Mouse (Mus musculus): ENCODE data around the gene Rxfp2.

Gene Rxfp2

GRCm38 (mm10) chr5:150116216-150116905 lies 97.9 kb downstream of the Rxfp2 start:
- no peak for DNase-seq

GRCm38 (mm10) chr5:150116906-150117216 lies 98.4 kb downstream of the Rxfp2 start:
- DNase-seq: peak; percentile 42

DNA sequence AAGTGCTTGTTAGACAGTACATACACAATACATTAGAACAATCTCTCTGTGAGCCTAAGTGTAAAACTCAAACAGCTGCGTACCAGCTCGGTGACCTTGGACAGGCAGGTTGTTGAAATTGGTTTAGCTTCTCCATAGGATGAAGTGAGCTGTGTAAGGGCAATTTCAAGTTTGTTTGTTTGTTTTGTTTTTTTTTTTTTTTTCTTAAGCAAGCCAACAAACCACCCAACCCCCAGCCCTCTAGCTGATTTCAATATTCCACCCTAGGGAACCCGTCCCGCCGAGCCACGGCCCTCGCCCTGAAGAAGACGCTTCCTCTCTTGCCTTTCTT lies 99.6 kb downstream of the Rxfp2 start:
- DNase-seq: no peak

GRCm38 (mm10) chr5:150118455-150119241 lies 100.2 kb downstream of the Rxfp2 start, which contains the start of gene Fry:
Gene Fry, plus strand, starts transcription at chr5:150118645.
- DNase-seq: peak; percentile 97

- no peak for DNase-seq
These were observed 102.2 kb downstream of the Rxfp2 start for GRCm38 (mm10) chr5:150120676-150121075.

DNA sequence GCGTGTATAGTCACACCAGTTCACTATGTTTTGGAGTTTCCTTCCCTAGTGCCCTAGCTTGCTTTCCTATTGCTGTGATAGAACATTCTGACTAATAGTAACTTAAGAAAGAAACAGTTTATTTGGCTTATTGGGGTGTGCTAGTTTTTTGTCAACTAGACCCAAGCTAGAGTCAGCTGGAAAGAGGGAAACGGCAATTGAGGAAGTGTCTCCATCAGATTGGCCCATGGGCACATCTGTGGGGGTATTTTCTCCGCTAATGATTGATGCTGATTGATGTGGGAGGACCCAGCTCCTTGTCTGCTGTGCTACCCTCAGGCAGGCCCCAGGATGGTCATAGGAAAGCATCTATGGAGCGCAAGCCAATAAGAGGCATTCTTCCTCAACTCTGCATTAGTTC lies 103.6 kb downstream of the Rxfp2 start:
- no peak for DNase-seq

GRCm38 (mm10) chr5:150122571-150122970 lies 104.1 kb downstream of the Rxfp2 start:
- no peak for DNase-seq

DNA sequence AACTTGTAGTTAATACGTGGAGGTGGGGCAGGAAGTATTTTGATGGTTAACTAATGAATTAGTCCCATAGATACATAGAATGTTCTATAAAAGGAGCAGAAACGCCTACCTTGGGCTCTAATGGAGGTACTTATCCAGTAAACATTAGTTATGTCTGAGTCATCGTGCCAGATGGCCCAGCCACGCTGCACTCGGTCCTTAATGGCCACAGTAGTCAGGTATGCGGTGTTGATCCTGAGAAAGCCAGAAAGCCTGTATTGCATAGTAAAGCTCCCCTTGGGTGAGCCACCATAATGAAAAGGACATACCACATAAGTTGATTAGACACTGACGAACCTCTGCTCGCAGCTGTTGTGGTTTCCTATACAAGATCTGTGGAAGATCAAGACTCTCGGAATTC lies 107.4 kb downstream of the Rxfp2 start:
- no peak for DNase-seq

- no peak for DNase-seq
These were observed 110.0 kb downstream of the Rxfp2 start for GRCm38 (mm10) chr5:150128432-150128831.

DNA sequence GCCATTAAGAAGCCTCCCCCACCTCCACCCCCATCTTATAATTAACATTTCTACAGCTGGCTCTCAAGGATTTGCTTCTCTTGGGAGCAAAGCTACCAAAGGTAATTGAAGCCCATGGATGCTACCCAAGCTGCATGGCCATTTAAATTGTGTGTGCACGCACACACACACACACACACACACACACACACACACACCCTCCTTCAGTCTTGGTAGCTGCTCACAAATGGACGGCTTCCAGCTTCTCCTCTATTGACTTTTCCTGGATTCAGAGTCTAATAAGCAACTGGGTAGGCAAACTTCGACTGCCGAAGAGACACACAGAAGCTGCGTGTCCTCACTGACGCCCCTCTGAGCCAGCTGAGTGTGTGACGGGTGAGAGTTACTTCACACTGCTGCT lies 111.7 kb downstream of the Rxfp2 start:
- DNase-seq: no peak

- DNase-seq: no peak
These were observed 112.7 kb downstream of the Rxfp2 start for GRCm38 (mm10) chr5:150131166-150131565.
